Mouse (Mus musculus) fibroblast of lung, adult 2 months (primary cell): ENCODE data around the gene Ddx28.
A peak's percentile ranks its signal among the peaks of the same experiment; 100 is the strongest.

Experiments
- DNase-seq: peaks from one replicate; pipeline ENCODE4 v3.0.0-alpha.2; 2011; ENCODE audit warnings: low read depth

The Ddx28 gene

DNA sequence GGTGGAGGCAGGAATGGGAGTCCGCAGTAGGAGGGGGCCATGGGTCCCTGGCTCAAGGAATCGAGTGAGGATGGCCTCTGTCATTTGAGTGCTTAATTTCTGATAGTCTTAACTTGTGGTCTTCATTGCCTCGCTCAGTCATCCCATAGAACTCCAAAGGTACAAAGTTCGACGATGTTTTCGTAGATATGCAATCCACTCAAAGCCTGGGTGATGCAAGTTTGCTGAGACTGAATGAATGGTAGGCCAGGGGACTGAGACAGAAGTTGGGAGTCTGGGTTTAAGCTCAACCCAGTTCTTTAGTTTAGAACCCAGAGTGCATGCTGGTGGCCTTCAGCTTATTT, at the start of gene Ddx28:
Gene Ddx28 (minus strand): TSS at position 240 of the 344 bp plus-strand sequence.
- DNase-seq = peak; percentile 7

DNA sequence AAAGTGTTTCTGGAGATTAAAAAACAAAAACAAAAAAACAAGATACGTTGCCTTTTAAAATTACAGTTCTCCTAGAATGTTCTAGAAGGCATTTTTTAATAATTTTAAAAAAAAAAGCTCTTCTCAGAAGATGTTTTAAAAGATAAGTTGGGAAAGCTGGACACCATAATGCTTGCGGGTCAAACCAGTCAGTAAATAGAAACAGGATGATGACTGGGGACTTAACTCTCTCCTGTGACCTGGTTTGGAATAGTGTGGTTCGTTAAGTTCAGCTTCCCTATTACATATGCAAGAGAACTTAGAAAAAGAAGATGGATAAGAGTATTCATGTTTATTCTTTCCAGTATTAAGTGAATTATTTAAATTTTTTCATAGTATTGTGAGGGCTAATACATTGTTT, 48.8 kb upstream of the Ddx28 start:
- no peak for DNase-seq

- no peak for DNase-seq
Measured at GRCm38 (mm10) chr8:106059613-106060371, 48.1 kb upstream of the Ddx28 start.

GRCm38 (mm10) chr8:106058731-106059612, 47.3 kb upstream of the Ddx28 start, which contains the start of gene Nfatc3:
Gene Nfatc3, plus strand, starts transcription at chr8:106058840.
- DNase-seq = peak; percentile 91

DNA sequence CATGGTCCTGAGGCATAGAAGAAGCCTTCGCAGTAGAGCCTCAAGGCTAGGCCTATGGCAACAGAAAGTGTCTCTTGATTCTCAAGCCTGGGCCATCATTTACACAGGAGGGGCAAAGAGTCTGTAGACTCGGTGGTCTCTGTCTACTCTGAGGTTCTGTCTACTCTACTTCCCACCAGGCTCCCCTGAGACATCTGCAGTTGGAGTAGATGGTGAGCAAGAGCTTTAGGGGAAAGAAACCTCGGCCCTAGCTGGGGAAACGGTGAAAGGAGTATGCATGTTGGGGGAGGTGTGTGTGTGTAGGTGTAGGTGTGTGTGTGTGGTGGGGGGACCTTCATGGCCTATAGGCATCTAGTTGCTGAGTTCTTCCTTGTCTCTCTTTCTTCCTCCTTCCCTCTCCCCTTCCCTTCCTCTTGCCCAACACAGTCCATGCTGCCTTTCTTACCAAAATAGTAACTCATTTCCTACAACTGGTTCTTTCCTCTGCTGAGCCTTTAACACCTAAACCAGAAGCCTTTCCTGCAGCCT, 44.8 kb upstream of the Ddx28 start:
- DNase-seq = no peak

- DNase-seq = no peak
Measured at GRCm38 (mm10) chr8:106055038-106055437, 43.4 kb upstream of the Ddx28 start.

- DNase-seq = no peak
Measured at GRCm38 (mm10) chr8:106054190-106054811, 42.6 kb upstream of the Ddx28 start.

- DNase-seq = no peak
Measured at GRCm38 (mm10) chr8:106052510-106053089, 40.9 kb upstream of the Ddx28 start.

- no peak for DNase-seq
Measured at GRCm38 (mm10) chr8:106051068-106051467, 39.4 kb upstream of the Ddx28 start.

DNA sequence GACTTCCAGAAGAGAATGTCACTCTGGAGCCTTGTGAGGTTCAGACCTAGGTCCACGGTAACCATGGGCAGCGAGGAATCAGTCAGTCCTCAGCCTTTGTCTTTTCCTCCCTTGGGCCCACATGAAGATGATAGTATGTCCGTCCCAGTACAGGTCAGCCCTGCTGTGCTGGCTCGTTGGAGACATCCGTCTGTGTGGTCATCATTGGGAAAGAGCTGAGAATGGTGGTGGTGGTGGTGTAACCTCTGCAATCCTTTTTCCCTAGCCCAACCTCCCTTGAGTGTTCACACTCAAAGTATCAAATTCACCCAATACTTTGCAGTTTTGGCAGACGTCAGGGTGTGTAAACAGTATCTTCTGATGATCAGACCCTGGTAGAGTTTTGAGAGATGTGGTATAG, 38.2 kb upstream of the Ddx28 start:
- no peak for DNase-seq

GRCm38 (mm10) chr8:106047854-106048630, 36.4 kb upstream of the Ddx28 start:
- no peak for DNase-seq

- no peak for DNase-seq
Measured at GRCm38 (mm10) chr8:106046872-106047559, 35.3 kb upstream of the Ddx28 start.

DNA sequence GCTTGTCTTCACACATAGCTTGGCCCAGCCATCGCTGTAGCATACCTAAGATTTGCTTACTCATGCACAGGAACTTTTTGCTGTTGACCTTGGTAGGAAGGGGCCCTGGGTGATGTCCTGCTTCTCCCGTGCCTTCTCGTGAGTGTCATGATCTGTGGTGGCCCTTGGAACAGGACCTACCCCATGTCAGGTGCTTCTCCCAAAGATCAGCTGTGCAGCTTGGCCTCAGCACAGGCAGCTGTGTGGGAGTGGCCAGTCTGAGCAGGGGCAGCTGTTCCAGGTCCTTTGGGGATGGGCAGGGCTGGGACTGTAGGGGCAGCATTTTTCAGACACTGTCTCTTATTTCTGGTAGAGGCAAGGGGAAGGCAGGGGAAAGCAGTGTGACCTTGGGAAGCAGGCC, 32.5 kb upstream of the Ddx28 start:
- DNase-seq = no peak

GRCm38 (mm10) chr8:106043055-106043454, 31.4 kb upstream of the Ddx28 start:
- no peak for DNase-seq

- no peak for DNase-seq
Measured at GRCm38 (mm10) chr8:106040218-106040617, 28.5 kb upstream of the Ddx28 start.

GRCm38 (mm10) chr8:106039605-106040004, 27.9 kb upstream of the Ddx28 start:
- DNase-seq = no peak

- no peak for DNase-seq
Measured at GRCm38 (mm10) chr8:106038721-106039120, 27.0 kb upstream of the Ddx28 start.

DNA sequence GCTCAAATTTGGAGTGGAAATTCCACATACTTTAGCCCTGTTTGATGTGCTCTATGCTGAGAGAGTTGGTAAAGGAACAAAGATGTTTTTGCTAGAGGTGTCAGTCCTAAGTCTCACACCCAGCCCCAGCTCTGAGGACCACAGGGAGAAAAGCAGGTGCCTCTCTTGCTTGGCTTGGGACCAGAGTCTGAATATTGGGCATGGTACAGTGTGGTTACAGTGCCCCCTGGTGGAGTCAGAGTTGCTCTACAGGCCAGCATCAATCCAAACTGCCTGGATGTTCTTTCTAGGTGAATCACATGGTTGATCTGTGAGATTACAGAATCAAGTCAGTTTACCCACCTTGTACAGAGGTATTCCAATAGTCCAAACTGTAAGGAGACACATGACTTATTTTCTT, 10.8 kb upstream of the Ddx28 start:
- peak; percentile 28 for DNase-seq

DNA sequence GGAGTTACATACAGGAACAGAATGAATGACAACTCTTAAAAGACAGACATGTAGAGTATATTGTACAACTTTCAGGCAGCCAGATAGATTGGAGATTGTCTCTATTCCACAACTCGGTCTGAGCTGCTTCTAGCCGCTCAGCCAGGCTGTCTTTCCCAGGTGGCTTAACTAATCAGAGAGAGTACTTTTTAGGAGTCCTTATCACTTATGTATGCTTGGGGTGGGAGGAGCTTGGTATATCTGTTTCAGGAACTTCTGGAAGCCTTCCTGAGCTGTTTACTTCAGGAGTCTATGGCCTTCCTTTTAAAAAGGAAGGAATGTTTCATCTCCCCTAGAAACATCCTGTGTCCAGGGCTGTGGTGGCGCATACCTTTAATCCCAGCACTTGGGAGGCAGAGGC, 6.4 kb upstream of the Ddx28 start:
- no peak for DNase-seq

- no peak for DNase-seq
Measured at GRCm38 (mm10) chr8:106017130-106017529, 5.4 kb upstream of the Ddx28 start.

- DNase-seq = no peak
Measured at GRCm38 (mm10) chr8:106016284-106016683, 4.6 kb upstream of the Ddx28 start.
